Mouse (Mus musculus): ENCODE results near the gene Mcmbp. TPM values are rescaled to one million over a fixed set of nuclear protein-coding genes. Genes with fewer than 3 reads are reported as not detected.
"Not testable (repeated sequence)": the region's sequence is repeated elsewhere in the genome, so short reads cannot be mapped to it uniquely, and the experiment has no call there.

Mcmbp gene
- total RNA-seq, 2 experiments from 2014 or later: 21.2 to 24.0 TPM

DNA sequence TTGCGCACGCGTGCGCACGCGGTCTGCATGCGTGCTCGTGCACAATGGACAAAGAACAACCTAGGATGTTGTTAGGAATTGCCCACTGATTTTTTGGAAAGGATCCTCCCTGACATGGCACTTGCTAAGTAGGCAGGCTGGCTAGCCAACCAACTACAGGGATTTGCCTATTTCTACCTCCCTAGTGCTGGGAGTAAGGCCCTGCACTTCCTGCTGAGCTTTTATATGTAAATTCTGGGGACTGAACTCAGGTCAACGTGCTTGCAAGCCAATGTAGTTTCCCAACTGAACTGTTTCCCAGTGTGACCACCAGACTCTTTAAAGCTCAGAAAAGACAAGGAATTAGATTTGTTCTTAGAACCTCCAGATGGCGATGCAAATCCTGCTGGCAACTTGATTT is 13.3 kb downstream of the Mcmbp start:
- intact Hi-C loops (cut with DNase I): no loop called here
- DNase-seq (ENCODE audit: low spot score in 2 of 2): no peak

- intact Hi-C loops (cut with DNase I): no loop called here
- DNase-seq (ENCODE audit: low spot score in 2 of 2): no peak
Measured at GRCm38 (mm10) chr7:128725189-128725588, 15.1 kb downstream of the Mcmbp start.

DNA sequence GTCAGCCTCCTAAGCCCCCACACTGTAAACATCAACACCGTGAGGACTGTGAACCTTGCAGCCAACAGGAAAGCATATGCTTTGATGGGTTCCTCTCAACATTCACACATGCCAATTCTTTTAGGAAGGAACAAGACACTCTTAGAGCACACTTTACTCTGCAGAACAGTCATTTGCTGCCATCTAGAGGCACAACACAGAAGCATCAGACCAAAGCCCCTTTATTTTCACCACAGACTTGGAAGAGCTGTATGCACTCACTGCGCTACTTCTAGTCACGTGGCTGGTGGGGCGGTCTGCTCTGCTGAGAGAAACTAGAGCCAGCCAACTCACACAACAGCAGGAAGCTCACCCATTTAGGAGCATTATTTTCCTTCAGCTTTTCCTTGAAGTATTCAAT is 15.5 kb downstream of the Mcmbp start:
- DNase-seq (ENCODE audit: low spot score in 2 of 2): peak; percentile 82 to 95
- intact Hi-C loops (cut with DNase I): no loop called here

GRCm38 (mm10) chr7:128717991-128718390 is 22.3 kb downstream of the Mcmbp start:
- no peak for DNase-seq (ENCODE audit: low spot score in 2 of 2)
- intact Hi-C loops (cut with DNase I): no loop called here

DNA sequence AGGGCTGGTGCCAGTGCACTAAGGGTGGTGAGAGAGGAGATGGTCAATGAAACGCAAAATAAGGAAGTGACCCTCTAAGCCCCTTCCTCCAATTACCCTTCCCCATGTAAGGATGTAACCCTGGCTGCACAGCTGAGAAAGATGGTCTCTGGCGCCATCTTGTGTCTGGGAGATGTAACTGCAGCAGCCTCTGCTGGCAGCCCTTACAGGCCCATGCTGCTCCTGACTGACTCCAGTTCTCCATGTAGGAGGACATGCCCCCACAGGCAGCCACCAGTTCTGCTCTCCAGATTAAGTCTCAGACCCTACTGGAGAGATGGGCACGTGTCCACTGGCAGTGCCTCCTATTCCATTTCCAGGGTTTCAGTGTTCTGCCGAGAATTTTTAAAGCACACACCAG is 34.6 kb downstream of the Mcmbp start:
- peak; percentile 74 to 77 for DNase-seq (ENCODE audit: low spot score in 2 of 2)
- intact Hi-C loops (cut with DNase I): loop anchor here (5.0 kb wide), 2 partner anchors 348 to 458 kb away; partner anchors contain the start of gene Tgfb1i1

- DNase-seq (ENCODE audit: low spot score in 2 of 2): not testable (repeated sequence)
- intact Hi-C loops (cut with DNase I): loop anchor here (5.0 kb wide), 1 partner anchor 463 kb away; the partner anchor contains the start of genes 9130023H24Rik and Armc5
Measured at GRCm38 (mm10) chr7:128699959-128700358, 40.3 kb downstream of the Mcmbp start.

GRCm38 (mm10) chr7:128694848-128695247 is 45.4 kb downstream of the Mcmbp start:
- intact Hi-C loops (cut with DNase I): loop anchor here (5.0 kb wide), 2 partner anchors 253 to 393 kb away; no protein-coding TSS in a partner anchor
- no peak for DNase-seq (ENCODE audit: low spot score in 2 of 2)

- intact Hi-C loops (cut with DNase I): loop anchor here (5.0 kb wide), 2 partner anchors 250 to 390 kb away; no protein-coding TSS in a partner anchor
- no peak for DNase-seq (ENCODE audit: low spot score in 2 of 2)
Measured at GRCm38 (mm10) chr7:128692163-128692562, 48.1 kb downstream of the Mcmbp start.

DNA sequence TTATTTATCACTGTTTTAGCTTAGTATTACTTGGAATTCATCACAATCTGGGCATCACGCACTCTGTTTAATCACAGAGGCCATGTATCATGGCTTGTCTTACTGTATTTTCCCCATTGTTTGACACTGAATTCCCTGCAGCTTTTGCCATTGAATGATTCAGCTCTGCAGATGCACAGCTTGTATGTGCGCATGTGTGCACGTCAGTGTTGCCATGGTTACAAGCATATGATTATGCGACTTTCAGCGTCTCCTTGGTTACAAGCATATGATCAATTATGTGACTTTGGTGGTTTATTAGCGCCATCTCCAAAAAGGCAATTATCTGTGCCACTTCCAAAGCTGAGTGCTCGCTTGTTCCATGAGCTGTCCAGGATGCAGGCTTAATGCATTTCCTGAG is 49.5 kb downstream of the Mcmbp start:
- DNase-seq (ENCODE audit: low spot score in 2 of 2): peak; percentile 87 to 90
- intact Hi-C loops (cut with DNase I): loop anchor here (1.0 to 5.0 kb wide), 5 partner anchors 216 to 444 kb away; partner anchors contain the start of genes Tgfb1i1 and Tial1

DNA sequence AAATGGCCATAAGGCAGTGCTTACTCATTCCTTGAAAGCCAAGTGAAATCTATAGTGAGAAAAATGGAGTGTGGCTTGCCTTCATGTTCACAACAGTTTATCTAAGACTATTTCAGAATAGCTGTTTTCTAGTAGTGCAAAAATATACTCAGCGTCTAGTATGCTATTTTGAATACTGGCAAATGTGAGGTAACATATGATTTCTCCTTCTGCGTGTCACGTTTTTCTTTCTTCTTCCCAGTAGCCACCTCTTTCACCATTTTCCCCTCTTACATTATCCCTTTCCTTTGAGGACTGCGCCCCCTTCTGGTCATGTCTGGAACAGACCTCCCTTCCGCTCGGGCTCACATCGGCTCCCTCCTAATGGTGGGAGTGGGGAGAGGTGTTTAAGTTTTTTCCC is 50.2 kb downstream of the Mcmbp start:
- peak; percentile 93 to 98 for DNase-seq (ENCODE audit: low spot score in 2 of 2)
- intact Hi-C loops (cut with DNase I): loop anchor here (1.0 to 5.0 kb wide), 5 partner anchors 216 to 443 kb away; partner anchors contain the start of genes Tgfb1i1 and Tial1

DNA sequence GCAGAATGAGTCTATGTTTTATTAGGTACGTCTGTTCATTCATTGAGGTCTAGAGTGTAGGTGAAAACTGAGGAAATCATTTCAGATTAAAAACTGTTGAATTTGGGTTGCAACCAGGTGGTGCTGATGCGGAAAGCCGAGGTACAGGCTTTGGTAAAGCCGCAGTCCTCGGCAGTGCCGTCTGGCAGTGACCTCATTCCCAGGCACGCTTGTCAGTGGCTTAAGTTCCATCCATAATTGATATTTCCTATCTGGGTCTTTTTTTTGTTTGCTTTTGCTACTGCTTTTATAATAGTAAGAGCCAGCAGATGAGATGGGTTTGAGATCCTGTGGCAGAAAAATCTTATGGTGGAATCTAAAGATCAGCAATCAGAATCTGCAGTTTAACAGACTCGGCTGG is 50.9 kb downstream of the Mcmbp start:
- intact Hi-C loops (cut with DNase I): loop anchor here (5.0 kb wide), 1 partner anchor 97 kb away; no protein-coding TSS in a partner anchor
- DNase-seq (ENCODE audit: low spot score in 2 of 2): no peak

DNA sequence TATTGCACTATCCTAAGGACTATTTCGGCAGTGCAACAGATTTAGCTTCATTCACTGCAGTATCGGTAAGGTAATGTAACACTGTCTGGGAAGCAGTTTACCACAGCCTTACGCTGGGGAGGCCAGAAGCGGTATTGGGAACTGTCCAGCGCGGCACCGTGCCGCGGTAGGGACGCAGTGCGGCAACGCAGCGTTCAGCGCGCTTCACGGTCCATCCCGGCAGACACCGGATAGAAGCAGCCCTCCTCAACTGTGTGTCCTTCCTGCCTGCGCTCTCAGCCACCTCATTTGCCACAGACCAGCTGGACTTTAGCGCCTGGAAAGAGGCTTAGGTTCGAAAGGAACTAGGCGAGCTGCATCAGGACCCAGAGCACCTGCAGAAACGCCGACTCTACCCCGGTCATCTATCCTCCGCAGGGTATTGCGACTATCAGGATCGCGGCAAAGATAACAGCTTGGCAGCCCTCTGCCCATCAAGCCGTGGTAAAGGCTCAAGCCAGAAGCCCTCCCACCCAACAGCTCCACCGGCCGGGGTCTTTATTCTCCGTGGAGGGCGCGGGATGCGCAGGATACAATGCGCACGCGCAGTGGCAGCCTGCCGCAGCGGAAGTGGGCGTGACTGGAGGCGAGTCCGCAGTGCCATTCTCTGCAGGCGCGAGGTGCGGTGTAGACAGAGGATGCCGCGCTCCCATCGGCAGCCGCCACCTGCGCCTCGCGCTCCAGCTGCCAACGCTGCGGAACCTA is 52.3 kb downstream of the Mcmbp start:
- intact Hi-C loops (cut with DNase I): loop anchor here (5.0 kb wide), 1 partner anchor 96 kb away; no protein-coding TSS in a partner anchor
- DNase-seq (ENCODE audit: low spot score in 2 of 2): peak; percentile 78 to 88

DNA sequence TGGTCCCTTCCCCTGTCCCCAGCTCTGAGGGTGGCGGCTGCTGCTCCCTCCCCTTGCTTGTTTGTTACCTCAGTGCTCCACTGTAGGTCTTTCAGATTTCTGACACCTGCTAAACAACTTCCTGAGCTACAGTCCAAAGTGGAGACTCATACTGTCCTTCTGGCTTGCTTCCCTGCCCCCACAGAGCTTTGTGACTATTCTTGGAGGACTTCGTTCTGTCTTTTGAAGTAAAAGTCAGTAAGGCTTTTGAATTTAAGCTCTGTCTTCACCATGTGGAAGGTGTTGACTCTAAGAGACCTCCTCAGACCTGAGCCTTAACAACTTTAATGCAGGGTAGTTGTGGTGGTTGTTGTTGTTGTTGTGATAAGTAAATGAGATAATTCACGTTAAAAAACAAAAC is 61.7 kb downstream of the Mcmbp start:
- DNase-seq (ENCODE audit: low spot score in 2 of 2): no peak
- intact Hi-C loops (cut with DNase I): no loop called here

DNA sequence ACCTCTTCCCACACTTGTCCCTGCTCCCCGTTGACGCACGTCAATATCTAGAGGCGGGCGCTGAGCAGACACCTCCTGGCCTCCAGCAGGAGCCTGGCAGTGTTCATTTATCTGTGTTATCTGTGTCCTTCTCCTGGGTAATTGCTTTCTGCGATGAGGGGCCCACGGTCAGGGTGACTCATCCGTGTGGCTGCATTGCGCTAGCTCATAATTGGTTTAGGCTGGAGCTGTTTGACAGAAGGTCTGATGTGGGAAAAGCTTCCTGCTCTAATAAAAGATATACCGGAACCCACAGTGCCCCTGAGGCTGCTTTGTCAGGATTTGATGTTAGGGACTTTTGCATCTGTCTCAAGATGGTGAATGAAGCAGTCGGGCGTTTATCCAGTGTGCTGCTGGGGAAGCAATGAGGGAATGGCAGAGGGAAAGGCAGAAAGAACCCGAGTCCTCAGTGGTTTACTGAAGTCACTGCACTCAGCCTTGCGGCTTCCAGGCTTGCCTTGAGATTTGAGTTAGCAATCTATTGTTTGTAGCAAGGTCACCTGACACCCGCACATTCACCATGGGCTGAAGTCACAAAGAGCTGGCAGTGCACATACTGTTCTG is 67.8 kb downstream of the Mcmbp start:
- intact Hi-C loops (cut with DNase I): no loop called here
- DNase-seq (ENCODE audit: low spot score in 2 of 2): peak in 1 of 2 experiments; percentile 29

DNA sequence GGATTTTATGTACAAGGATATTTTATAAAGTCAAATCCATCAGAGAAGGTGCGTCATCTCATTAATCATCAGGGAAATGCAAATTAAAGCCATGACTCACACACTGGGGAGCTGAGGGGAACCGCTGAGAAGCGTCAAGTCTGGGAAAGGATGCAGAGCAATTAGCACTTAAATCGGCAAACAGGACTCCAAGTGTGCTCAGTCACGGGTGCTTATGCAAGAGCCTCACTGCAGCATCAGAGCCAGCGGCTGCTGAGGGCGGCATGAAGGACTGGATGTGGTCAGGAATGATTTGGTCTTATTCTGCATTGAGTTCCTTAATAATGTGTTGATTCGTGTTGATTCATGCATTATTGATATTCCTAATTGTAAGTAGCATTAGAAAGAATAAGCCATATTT is 68.3 kb downstream of the Mcmbp start:
- intact Hi-C loops (cut with DNase I): no loop called here
- peak; percentile 71 to 79 for DNase-seq (ENCODE audit: low spot score in 2 of 2)

- no peak for DNase-seq (ENCODE audit: low spot score in 2 of 2)
- intact Hi-C loops (cut with DNase I): loop anchor here (5.0 kb wide), 1 partner anchor 77 kb away; no protein-coding TSS in a partner anchor
Measured at GRCm38 (mm10) chr7:128668831-128669230, 71.5 kb downstream of the Mcmbp start.

DNA sequence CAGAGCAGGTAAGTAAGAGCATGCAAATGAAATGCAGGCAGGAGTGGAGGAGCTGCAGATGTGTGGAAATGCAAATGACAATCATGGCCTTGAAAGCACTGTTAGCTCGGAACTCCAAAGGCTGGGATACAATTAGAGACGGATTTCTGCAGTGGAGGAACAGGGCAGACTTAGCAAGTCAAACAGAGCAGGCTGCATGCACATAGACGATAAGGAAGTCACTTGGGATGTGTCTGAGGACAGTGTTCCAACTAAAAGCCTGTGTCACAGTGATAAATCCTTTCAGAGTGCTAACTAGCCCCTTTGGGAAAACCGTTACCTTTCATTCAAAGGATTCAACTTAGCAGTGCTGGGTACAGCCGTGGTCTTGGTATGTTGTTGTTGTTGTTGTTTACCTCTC is 72.5 kb downstream of the Mcmbp start:
- intact Hi-C loops (cut with DNase I): loop anchor here (5.0 kb wide), 1 partner anchor 75 kb away; no protein-coding TSS in a partner anchor
- DNase-seq (ENCODE audit: low spot score in 2 of 2): no peak

DNA sequence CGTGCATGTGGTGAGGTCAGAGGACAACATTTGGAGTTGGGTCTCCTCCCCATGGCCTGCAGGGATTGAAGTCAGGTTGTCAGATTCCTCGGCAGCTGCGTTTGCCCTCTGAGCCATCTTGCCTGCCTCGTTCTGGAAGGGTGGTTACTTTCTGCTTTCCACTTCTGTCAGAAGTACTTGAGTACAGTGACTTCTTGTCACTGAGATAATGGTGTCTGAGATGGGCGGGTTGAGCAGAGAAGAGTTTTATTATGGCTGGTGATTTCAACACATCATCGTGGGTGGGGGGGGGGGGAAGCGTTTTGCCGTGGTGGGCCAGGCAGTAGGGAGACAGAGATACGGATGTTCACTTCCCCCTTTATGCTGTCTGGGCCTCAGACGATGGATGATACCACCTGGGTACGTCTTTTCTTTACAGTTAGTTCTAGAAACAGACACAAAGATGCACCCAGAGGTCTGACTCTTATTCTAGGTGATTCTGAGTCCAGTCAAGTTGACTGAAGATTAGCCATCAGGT is 75.4 kb downstream of the Mcmbp start:
- no peak for DNase-seq (ENCODE audit: low spot score in 2 of 2)
- intact Hi-C loops (cut with DNase I): loop anchor here (5.0 kb wide), 1 partner anchor 73 kb away; no protein-coding TSS in a partner anchor

GRCm38 (mm10) chr7:128663906-128664305 is 76.4 kb downstream of the Mcmbp start:
- DNase-seq (ENCODE audit: low spot score in 2 of 2): no peak
- intact Hi-C loops (cut with DNase I): no loop called here

- intact Hi-C loops (cut with DNase I): no loop called here
- no peak for DNase-seq (ENCODE audit: low spot score in 2 of 2)
Measured at GRCm38 (mm10) chr7:128656970-128657369, 83.3 kb downstream of the Mcmbp start.
